Mouse (Mus musculus): ENCODE measurements around the gene Cacna1h.

The Cacna1h gene

DNA sequence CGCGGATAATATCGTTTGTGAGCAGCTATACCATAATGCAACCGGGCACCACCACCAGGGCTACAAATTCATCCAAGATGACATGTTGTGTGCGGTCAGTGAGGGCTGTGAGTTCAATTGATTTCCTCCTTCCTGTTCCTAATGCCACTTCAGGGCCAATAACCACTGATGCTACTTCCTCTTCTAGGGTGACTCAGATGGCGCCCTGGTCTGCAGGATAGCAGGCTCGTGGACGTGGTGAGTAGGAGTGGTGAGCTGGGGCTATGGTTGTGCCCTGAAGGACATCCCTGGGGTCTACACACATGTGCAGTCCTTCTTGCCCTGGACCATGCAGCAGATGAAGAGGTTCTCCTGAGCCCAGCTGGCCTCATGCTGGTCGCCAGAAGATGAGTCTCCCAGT is 101.3 kb downstream of the Cacna1h start:
- DNase-seq (ENCODE audit: low read depth, low spot score): no peak

Measured in A20 (cell line).